Mouse (Mus musculus) embryonic facial prominence, embryonic 13.5 days (tissue): ENCODE results near the gene Kidins220. TPM values are rescaled to one million over a fixed set of nuclear protein-coding genes. Genes with fewer than 3 reads are reported as not detected.
A peak's percentile ranks its signal among the peaks of the same experiment; 100 is the strongest.

Source experiments
- ATAC-seq: fragments of 200-750 bp; cut with Nextera tagmentation; 2 replicates; pipeline ENCODE4 v1.8.0; 2017; ENCODE audit warnings: low read depth; ENCODE audit not compliant: insufficient number of reproducible peaks, insufficient read depth, low FRiP score, low TSS enrichment
- H3K27ac ChIP-seq: fragments of 300-500 bp; sonication (generic); 2 replicates; pipeline ENCODE4 v1.5.1; 2015; ENCODE audit warnings: moderate library complexity, mild to moderate bottlenecking, inconsistent platforms
- H3K27me3 ChIP-seq: fragments of 300-500 bp; sonication (generic); 2 replicates; pipeline ENCODE4 v1.6.1; 2015; ENCODE audit warnings: mild to moderate bottlenecking, inconsistent platforms
- H3K36me3 ChIP-seq: fragments of 300-500 bp; sonication (generic); 2 replicates; pipeline ENCODE4 v1.6.1; 2015; ENCODE audit warnings: mild to moderate bottlenecking, inconsistent platforms
- H3K4me1 ChIP-seq: fragments of 300-500 bp; sonication (generic); 2 replicates; pipeline ENCODE4 v1.6.1; 2015; ENCODE audit warnings: inconsistent platforms
- H3K4me2 ChIP-seq: fragments of 300-500 bp; sonication (generic); 2 replicates; pipeline ENCODE4 v1.6.1; 2015; ENCODE audit warnings: moderate library complexity, mild to moderate bottlenecking, inconsistent platforms
- H3K4me3 ChIP-seq: fragments of 300-500 bp; sonication (generic); 2 replicates; pipeline ENCODE4 v1.5.1; 2015; ENCODE audit warnings: mild to moderate bottlenecking, inconsistent platforms
- H3K9ac ChIP-seq: fragments of 300-500 bp; sonication (generic); 2 replicates; pipeline ENCODE4 v1.6.1; 2015; ENCODE audit warnings: mild to moderate bottlenecking, inconsistent platforms
- H3K9me3 ChIP-seq: fragments of 300-500 bp; sonication (generic); 2 replicates; pipeline ENCODE4 v1.6.1; 2016; ENCODE audit warnings: inconsistent platforms
- WGBS: fragments of 180-500 bp; shearing (Covaris S2); methylation state at CpG from one replicate; pipeline ENCODE4 v1.1.7; 2015; ENCODE audit warnings: mixed read lengths; 5-methylcytosine and 5-hydroxymethylcytosine counted together
- polyA plus RNA-seq: library from polyadenylated mRNA; unstranded; fragments of >200 nt; fragmentation: Nextera tagmentation; extraction: Ambion mirVana; gene quantifications from 2 replicates; pipeline ENCODE4 v1.2.1, GENCODE M21; 2015

Gene Kidins220
- polyA plus RNA-seq, 1 experiment from 2014 or later, result 23.9 TPM

DNA sequence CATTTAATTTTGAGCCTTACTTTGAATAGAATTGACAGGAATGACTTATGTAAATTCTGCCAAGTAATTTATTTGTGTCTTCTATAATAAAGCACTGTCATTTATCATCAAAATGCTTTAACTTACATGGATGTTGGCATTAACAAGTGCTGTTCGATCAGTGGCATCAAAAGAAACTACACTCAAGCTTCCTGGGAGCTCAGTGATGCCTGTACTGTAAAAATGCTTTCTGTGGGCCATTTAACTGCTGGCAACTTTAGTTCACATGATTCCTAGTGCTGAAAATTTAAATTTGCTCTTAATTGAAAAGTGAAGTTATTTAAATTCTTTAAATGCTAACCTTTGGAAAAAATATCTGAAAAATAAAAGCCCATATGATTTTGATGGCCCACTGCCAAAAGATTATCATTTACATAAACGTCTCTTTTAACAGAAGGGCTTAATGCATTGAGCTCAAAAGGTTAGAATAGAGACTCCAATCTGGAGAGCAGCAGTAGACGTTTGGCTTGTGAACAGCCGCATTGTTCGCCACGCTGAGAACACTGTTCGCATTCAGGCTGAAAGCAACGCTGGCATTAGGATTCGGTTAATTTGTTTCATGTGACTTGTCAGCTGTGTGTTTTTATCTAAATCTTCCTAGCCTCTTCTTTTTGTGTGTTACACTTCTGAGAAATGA lies 59.1 kb downstream of the Kidins220 start:
- 18% methylated on average over 9 of the region's 9 CpGs for WGBS
- no peak for ATAC-seq
- Histone ChIP-seq H3K27ac (peak overlapping the region; percentile 64; the same call in 1 of the 2 replicates), H3K9me3 (no peaks in the 10 kb centered on the region), H3K4me2 (peak overlapping the region; percentile 9; the same call in 1 of the 2 replicates), H3K9ac (no peak overlapping the region), H3K36me3 (peaks cover 24% of the 10 kb centered on the region), H3K4me3 (no peak overlapping the region), H3K27me3 (no peaks in the 10 kb centered on the region), H3K4me1 (peaks cover 11% of the 10 kb centered on the region; the same call in 1 of the 2 replicates)

DNA sequence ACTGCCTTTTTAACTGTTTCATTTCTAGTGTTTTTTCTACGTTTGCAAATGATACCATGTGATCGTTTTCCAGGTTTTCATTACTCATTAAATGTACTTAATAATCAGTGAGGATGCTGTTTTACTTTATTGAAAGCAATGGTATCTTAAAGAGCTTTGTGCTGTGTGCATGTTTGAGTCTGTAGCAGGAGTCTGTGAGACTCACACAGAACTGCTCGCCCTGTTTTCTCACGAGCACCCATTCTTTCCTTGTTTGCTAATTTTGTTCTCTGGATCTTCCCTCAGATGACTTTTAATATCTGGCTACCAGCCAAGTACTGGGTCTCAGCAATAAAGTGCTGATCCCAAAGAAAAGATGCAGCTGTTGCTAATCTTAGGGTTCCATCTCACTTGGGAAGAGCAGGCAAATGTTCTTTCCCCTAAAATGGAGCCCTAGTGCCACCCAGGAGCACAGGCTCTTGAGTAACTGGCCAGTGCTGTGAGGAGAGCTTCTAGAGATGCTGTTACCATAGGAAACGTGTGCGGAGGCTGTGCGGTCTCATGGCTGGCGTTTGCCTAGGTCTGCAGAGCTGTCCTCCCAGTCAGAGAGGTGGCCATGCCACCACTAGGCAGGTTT lies 59.7 kb downstream of the Kidins220 start:
- peak overlapping the region; percentile 9; the same call in 1 of the 2 replicates for H3K4me2 ChIP-seq
- peaks cover 11% of the 10 kb centered on the region; the same call in 1 of the 2 replicates for H3K4me1 ChIP-seq
- 51% methylated on average over 8 of the region's 8 CpGs for WGBS
- no peak overlapping the region for H3K9ac ChIP-seq
- peak overlapping the region; percentile 64 for H3K27ac ChIP-seq
- no peaks in the 10 kb centered on the region for H3K27me3 ChIP-seq
- H3K36me3 ChIP-seq, result peaks cover 24% of the 10 kb centered on the region
- H3K9me3 ChIP-seq, result no peaks in the 10 kb centered on the region
- ATAC-seq, result no peak
- H3K4me3 ChIP-seq, result no peak overlapping the region

DNA sequence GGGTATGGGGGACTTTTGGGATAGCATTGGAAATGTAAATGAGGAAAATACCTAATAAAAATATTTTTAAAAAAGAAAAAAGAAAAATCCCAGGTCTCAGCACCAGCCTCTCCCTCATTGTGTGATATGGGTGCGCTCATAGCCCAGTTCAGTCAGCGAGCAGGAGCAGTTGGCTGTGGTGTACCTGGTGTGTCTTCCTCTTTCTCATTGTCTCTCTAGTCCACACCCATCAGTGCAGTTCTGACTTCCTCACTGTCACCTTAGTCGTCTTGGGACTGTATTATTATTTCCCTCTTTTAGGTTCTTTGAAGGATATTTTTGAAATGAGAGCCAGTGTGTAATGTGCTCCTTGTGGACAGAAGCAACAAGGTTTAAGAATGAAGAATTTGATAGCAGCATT lies 61.3 kb downstream of the Kidins220 start:
- no peak for ATAC-seq
- 89% methylated on average over 3 of the region's 3 CpGs for WGBS

DNA sequence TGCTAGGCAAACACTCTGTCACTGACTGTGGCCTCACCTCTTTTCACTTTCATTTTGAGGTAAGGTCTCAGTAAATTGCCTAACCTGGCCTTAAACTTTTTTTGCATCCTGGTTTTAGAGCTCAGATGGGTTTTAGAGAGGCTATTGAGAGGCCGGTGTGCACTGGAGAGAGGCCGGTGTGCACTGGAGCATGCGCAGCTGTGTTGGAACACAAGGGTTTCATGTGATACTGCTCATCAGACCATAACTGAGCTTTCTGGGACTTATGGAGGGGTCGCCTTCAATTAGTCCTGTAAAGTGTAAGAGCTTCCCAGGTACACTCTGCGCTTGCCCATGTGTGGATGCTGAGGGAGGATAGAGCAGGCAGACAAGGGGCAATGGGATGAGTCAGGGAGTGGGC lies 62.5 kb downstream of the Kidins220 start:
- no peak overlapping the region for H3K4me2 ChIP-seq
- H3K9me3 ChIP-seq, result no peaks in the 10 kb centered on the region

More for the DNA sequence above, 61.3 kb downstream of the Kidins220 start:
- Histone ChIP-seq H3K9me3 (no peaks in the 10 kb centered on the region), H3K4me1 (peaks cover 11% of the 10 kb centered on the region; the same call in 1 of the 2 replicates), H3K9ac (no peak overlapping the region), H3K36me3 (peaks cover 19% of the 10 kb centered on the region), H3K4me3 (no peak overlapping the region), H3K27me3 (no peaks in the 10 kb centered on the region), H3K4me2 (no peak overlapping the region), H3K27ac (no peak overlapping the region)

DNA sequence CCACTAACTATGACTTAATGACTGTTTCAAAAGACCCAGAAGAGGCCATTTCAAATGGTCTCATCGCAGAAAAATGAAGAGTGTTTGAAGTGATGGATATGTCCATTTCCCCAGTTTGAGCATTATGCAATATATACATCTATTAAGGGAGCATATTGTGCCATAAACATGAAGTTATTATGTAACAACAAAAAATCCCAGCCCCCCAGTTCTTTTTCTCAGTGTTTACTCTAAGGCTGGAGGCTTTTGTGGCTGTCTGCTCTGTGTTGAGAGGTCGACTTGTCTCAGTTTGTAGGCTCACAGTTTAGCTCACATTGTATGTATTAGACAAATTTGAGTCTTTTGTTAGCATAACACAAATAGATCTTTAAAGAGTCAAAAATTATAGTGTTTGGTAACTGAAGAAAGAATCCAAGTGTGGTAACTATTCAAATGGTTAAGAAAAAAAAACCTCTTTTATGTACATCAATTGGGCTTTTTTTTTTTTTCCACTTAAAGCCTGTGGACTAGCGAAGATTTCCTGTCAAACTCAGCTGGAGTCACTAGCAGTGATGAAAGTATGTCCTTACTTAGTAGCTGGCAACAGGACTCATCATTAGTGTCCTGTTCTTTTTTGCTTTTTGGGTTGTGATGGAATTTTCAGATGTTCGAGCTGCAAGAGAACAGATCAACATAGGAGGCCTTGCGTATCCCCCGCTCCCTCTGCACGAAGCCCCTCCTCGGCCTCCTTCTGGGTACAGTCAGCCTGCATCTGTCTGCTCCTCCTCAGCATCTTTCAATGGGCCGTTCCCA lies 63.2 kb downstream of the Kidins220 start:
- Histone ChIP-seq H3K36me3 (peaks cover 28% of the 10 kb centered on the region), H3K9me3 (no peaks in the 10 kb centered on the region), H3K4me3 (no peak overlapping the region), H3K27me3 (no peaks in the 10 kb centered on the region), H3K4me1 (peaks cover 11% of the 10 kb centered on the region; the same call in 1 of the 2 replicates), H3K9ac (no peak overlapping the region), H3K27ac (no peak overlapping the region), H3K4me2 (no peak overlapping the region)
- no peak for ATAC-seq
- WGBS, result 74% methylated on average over 9 of the region's 9 CpGs

More for the DNA sequence above, 62.5 kb downstream of the Kidins220 start:
- WGBS, result 93% methylated on average over 5 of the region's 5 CpGs
- Histone ChIP-seq H3K27ac (no peak overlapping the region), H3K9ac (no peak overlapping the region), H3K36me3 (peaks cover 24% of the 10 kb centered on the region), H3K27me3 (no peaks in the 10 kb centered on the region), H3K4me3 (no peak overlapping the region), H3K4me1 (peaks cover 11% of the 10 kb centered on the region; the same call in 1 of the 2 replicates)
- ATAC-seq, result no peak

DNA sequence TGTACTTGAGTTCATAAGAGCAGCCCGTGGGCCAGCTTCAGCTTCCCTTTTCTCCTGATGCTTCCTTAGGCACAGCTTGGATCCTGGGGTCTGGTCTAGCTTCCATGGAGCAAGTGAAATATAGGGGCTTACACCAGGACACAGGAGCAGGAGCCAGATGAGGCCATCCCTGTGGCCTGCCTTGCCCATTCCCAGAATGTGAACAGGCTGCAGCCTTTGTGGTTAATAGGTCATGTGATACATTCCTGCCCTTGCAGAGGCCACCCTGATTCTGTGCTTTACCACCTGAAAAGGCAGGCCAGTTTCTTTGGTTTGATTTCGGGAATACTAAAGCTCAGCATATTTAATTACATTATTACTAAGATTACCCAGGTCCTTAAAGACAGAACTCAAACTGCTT lies 69.3 kb downstream of the Kidins220 start:
- H3K9ac ChIP-seq, result no peak overlapping the region
- WGBS, result 78% methylated on average over 2 of the region's 2 CpGs
- H3K4me1 ChIP-seq, result no peaks in the 10 kb centered on the region
- peaks cover 24% of the 10 kb centered on the region; the same call in 1 of the 2 replicates for H3K36me3 ChIP-seq
- no peak overlapping the region for H3K27ac ChIP-seq
- no peaks in the 10 kb centered on the region for H3K27me3 ChIP-seq
- no peak overlapping the region for H3K4me3 ChIP-seq
- no peak for ATAC-seq
- no peak overlapping the region for H3K4me2 ChIP-seq
- no peaks in the 10 kb centered on the region for H3K9me3 ChIP-seq

DNA sequence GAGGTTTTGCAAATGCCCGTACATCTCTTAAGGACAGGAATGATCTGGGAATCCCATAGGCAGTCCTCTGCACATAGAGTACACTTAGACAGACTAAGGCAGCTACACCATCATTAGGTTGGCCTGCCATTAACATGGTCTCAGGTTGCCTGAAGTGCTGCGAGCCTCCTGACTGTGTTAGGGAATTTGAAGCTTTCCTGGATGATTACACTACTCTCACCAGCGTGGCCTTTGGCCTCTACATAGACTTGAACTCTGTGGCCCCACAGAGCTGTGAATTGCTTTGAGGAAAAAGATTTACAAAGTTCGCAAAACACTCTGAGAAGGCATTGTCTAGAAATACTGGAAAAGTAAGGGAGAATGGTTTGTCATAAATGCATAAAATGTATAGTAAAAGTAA lies 69.9 kb downstream of the Kidins220 start:
- no peak overlapping the region for H3K4me3 ChIP-seq
- H3K36me3 ChIP-seq, result peaks cover 24% of the 10 kb centered on the region; the same call in 1 of the 2 replicates
- no peak for ATAC-seq
- no peak overlapping the region for H3K27ac ChIP-seq
- no peaks in the 10 kb centered on the region for H3K27me3 ChIP-seq
- 73% methylated on average over 4 of the region's 4 CpGs for WGBS
- H3K9ac ChIP-seq, result no peak overlapping the region
- H3K4me1 ChIP-seq, result no peaks in the 10 kb centered on the region
- no peak overlapping the region for H3K4me2 ChIP-seq
- no peaks in the 10 kb centered on the region for H3K9me3 ChIP-seq

DNA sequence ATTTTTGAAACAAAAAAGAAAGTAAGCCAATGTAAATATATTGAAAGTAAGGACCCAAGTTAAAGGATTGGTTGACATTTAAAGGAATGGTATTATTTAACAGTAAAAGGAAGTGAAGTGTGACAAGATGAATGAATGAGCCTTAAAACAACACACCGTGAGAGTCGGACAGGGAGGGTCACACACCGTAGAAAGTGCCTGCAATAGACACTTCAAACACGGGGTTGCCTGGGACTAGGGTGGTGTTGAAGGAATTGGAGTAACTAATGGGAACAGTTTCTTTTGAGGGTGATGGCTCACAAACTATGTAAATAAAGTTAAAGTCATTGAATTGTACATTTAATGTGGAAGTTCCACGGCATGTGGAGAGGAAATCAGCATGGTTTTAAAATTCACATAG lies 74.5 kb downstream of the Kidins220 start:
- Histone ChIP-seq H3K4me1 (no peaks in the 10 kb centered on the region), H3K9ac (no peak overlapping the region), H3K27ac (no peak overlapping the region), H3K27me3 (no peaks in the 10 kb centered on the region), H3K9me3 (no peaks in the 10 kb centered on the region), H3K4me3 (no peak overlapping the region), H3K4me2 (no peak overlapping the region), H3K36me3 (peaks cover 36% of the 10 kb centered on the region)
- no peak for ATAC-seq
- WGBS, result 71% methylated on average over 5 of the region's 5 CpGs

DNA sequence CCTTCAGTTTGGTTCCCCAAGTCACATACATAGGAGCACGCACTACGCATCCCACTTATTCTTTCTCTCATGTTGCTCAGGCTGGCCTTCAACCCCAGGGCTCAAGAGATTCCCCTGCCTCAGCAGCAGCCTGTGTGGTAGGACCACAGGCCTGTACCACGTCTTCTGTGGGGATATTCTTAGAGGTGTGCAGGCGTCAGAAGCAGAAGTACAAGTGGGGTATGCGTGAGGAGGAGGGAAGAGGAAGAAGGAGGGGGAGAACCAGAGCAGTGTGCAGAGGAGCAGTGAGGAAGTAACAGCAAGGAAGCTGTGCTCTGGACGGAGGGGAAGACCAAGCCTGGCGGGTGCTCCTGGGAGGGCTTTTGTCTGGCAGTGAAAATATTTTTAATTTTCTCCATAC lies 79.8 kb downstream of the Kidins220 start:
- no peak for ATAC-seq
- Histone ChIP-seq H3K9ac (no peak overlapping the region), H3K36me3 (peaks cover 76% of the 10 kb centered on the region), H3K27ac (no peak overlapping the region), H3K9me3 (no peaks in the 10 kb centered on the region), H3K4me2 (no peak overlapping the region), H3K4me1 (0 out of 2 replicates have a peak, but pooled peaks cover 3% of the 10 kb centered on the region), H3K4me3 (no peak overlapping the region), H3K27me3 (no peaks in the 10 kb centered on the region)
- WGBS, result 81% methylated on average over 7 of the region's 7 CpGs

DNA sequence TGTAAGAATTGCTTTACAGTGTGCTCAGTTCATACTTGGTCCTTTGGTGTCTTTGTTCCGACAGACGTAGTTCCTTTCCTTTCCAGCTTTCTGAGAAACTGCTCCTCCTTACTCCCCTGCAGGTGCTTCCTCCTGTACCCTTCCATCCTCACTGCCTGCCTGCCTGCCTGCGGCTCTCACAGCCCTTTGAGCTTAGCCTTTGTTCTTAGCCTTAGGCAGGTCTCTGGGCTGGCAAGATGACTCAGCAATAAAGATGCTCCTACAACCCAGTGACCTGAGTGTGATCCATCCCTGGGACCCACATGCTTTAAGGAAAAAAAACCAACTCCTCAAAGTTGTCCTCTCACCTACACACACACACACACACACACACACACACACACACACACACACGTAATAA lies 80.2 kb downstream of the Kidins220 start:
- no peak overlapping the region for H3K9ac ChIP-seq
- no peak overlapping the region for H3K27ac ChIP-seq
- peaks cover 79% of the 10 kb centered on the region for H3K36me3 ChIP-seq
- no peak overlapping the region for H3K4me3 ChIP-seq
- H3K27me3 ChIP-seq, result no peaks in the 10 kb centered on the region
- ATAC-seq, result no peak
- 68% methylated on average over 4 of the region's 4 CpGs for WGBS
- H3K9me3 ChIP-seq, result no peaks in the 10 kb centered on the region
- 0 out of 2 replicates have a peak, but pooled peaks cover 3% of the 10 kb centered on the region for H3K4me1 ChIP-seq
- no peak overlapping the region for H3K4me2 ChIP-seq

DNA sequence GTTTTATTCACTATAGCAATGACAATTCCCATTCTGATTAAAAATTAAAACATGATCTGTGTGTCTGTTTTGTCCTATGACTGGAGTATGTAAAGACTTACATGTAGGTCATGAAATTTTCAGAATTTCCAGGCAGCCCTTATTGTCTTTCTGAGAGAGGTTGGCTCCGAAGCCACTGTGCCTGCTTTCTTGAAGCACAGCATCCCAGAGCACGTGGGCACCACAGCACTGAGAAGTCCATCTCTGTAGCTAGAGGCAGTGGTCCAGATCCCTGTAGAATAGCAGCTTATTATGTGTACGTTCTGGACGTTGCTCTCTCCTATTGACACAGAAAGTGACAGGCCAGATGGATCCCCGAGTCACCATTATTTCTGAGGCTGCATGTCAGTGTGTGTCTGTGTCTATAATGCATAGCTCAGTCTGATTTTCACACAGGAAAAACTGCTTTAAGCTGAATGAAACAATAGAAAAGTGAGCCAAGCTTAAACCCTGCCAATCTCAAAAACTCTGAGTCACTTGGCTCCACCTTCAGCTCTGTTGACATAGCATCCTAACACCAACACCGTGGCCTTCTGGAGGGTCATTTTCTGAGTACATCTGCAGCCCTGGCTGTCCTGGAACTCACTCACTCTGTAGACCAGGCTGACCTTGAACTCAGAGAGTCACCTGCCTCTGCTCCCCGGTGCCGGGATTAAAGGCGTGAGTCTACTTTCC lies 84.9 kb downstream of the Kidins220 start:
- no peak overlapping the region for H3K4me2 ChIP-seq
- H3K4me1 ChIP-seq, result 0 out of 2 replicates have a peak, but pooled peaks cover 3% of the 10 kb centered on the region
- H3K36me3 ChIP-seq, result peaks cover 46% of the 10 kb centered on the region
- no peak overlapping the region for H3K9ac ChIP-seq
- no peaks in the 10 kb centered on the region for H3K9me3 ChIP-seq
- no peak overlapping the region for H3K4me3 ChIP-seq
- H3K27ac ChIP-seq, result no peak overlapping the region
- WGBS, result 89% methylated on average over 9 of the region's 9 CpGs
- no peaks in the 10 kb centered on the region for H3K27me3 ChIP-seq
- ATAC-seq, result no peak
